Mouse (Mus musculus) heart, adult 2 months (tissue): Measurements from ENCODE around the gene 9130230L23Rik.

Source experiments
- CTCF ChIP-seq: fragments of 200-600 bp; IDR thresholded peaks from 2 replicates; pipeline ENCODE4 v1.8.1; 2022; ENCODE audit warnings: antibody characterized with exemption, mild to moderate bottlenecking, moderate library complexity
- POLR2A ChIP-seq: fragments of 200-500 bp; IDR thresholded peaks from 2 replicates; pipeline ENCODE4 v1.6.1; 2011; ENCODE audit warnings: mild to moderate bottlenecking, low read depth, low read length, control low read depth; ENCODE audit not compliant: insufficient read depth

- TF ChIP-seq CTCF (no peak), POLR2A (no peak)
Measured at GRCm38 (mm10) chr5:66040744-66041279, 36.7 kb upstream of the 9130230L23Rik start.
